Mouse (Mus musculus) lung, postnatal 0 days (tissue): ENCODE data around the gene Sorcs2. TPM values are rescaled to one million over a fixed set of nuclear protein-coding genes. Genes with fewer than 3 reads are reported as not detected.

Source experiments
- ATAC-seq: fragments of 200-750 bp; cut with Nextera tagmentation; 2 replicates; pipeline ENCODE4 v1.8.0; 2017; ENCODE audit warnings: moderate library complexity
- DNase-seq: peaks from one replicate; pipeline ENCODE4 v3.0.0-alpha.2; 2016; ENCODE audit warnings: low spot score
- H3K27ac ChIP-seq: fragments of 300-500 bp; sonication (generic); 2 replicates; pipeline ENCODE4 v1.5.1; 2014; ENCODE audit warnings: antibody characterized with exemption, mild to moderate bottlenecking, low read length, mixed read lengths
- H3K27me3 ChIP-seq: fragments of 300-500 bp; sonication (generic); replicated peaks from 2 replicates; pipeline ENCODE4 v1.6.1; 2014; ENCODE audit warnings: low read length, mixed read lengths; ENCODE audit not compliant: insufficient read depth
- H3K36me3 ChIP-seq: fragments of 300-500 bp; sonication (generic); 2 replicates; pipeline ENCODE4 v1.6.1; 2014; ENCODE audit warnings: low read length, mixed read lengths; ENCODE audit not compliant: insufficient read depth
- H3K4me1 ChIP-seq: fragments of 300-500 bp; sonication (generic); 2 replicates; pipeline ENCODE4 v1.6.1; 2014; ENCODE audit warnings: antibody characterized with exemption, low read depth, low read length, mixed read lengths; ENCODE audit not compliant: insufficient read depth
- H3K4me2 ChIP-seq: fragments of 300-500 bp; sonication (generic); replicated peaks from 2 replicates; pipeline ENCODE4 v1.6.1; 2014; ENCODE audit warnings: low read depth, mild to moderate bottlenecking, low read length, moderate library complexity, mixed read lengths
- H3K4me3 ChIP-seq: fragments of 300-500 bp; sonication (generic); 2 replicates; pipeline ENCODE4 v1.5.1; 2014; ENCODE audit warnings: low read depth, low read length
- H3K9ac ChIP-seq: fragments of 300-500 bp; sonication (generic); replicated peaks from 2 replicates; pipeline ENCODE4 v1.6.1; 2014; ENCODE audit warnings: low read depth, mild to moderate bottlenecking
- H3K9me3 ChIP-seq: fragments of 300-500 bp; sonication (generic); 2 replicates; pipeline ENCODE4 v1.6.1; 2016; ENCODE audit warnings: low read length, mixed read lengths
- CTCF ChIP-seq: IDR thresholded peaks from 2 replicates; pipeline ENCODE4 v1.5.1; 2016; ENCODE audit warnings: antibody characterized with exemption, mild to moderate bottlenecking
- EP300 ChIP-seq: IDR thresholded peaks from 2 replicates; pipeline ENCODE4 v1.6.1; 2016; ENCODE audit warnings: antibody characterized with exemption, mild to moderate bottlenecking, control low read depth
- WGBS: fragments of 180-500 bp; shearing (Covaris S2); extraction: QIAGEN DNeasy Blood & Tissue Kit; methylation state at CpG from one replicate; pipeline ENCODE4 v1.1.7; 2014; 5-methylcytosine and 5-hydroxymethylcytosine counted together
- polyA plus RNA-seq: library from polyadenylated mRNA; unstranded; fragments of >200 nt; fragmentation: Nextera tagmentation; extraction: Ambion mirVana; gene quantifications from 2 replicates; pipeline ENCODE4 v1.2.1, GENCODE M21; 2015

The Sorcs2 gene
- polyA plus RNA-seq, 1 experiment from 2014 or later: 9.4 TPM

- ATAC-seq: peak; percentile 14; the same call in 1 of the 2 replicates
- Histone ChIP-seq H3K27me3 (no peaks in the 10 kb centered on the region), H3K9me3 (no peaks in the 10 kb centered on the region), H3K36me3 (no peaks in the 10 kb centered on the region), H3K9ac (no peak overlapping the region), H3K4me3 (no peak overlapping the region), H3K27ac (no peak overlapping the region), H3K4me1 (no peaks in the 10 kb centered on the region), H3K4me2 (no peak overlapping the region)
- TF ChIP-seq EP300 (no peak), CTCF (no peak)
- 61% methylated on average over 4 of the region's 4 CpGs for WGBS
- DNase-seq: peak; percentile 25
These were observed 96.8 kb downstream of the Sorcs2 start for GRCm38 (mm10) chr5:36301166-36301565.

GRCm38 (mm10) chr5:36298049-36298448, 99.9 kb downstream of the Sorcs2 start:
- H3K36me3 ChIP-seq: no peaks in the 10 kb centered on the region
- no peaks in the 10 kb centered on the region for H3K27me3 ChIP-seq
- no peak overlapping the region for H3K4me2 ChIP-seq
- no peaks in the 10 kb centered on the region for H3K9me3 ChIP-seq
- WGBS: 51% methylated on average over 4 of the region's 4 CpGs
- no peak overlapping the region for H3K27ac ChIP-seq
- TF ChIP-seq EP300: no peak
- TF ChIP-seq CTCF: no peak
- H3K4me1 ChIP-seq: no peaks in the 10 kb centered on the region
- ATAC-seq (no peak), DNase-seq (peak; percentile 12)
- H3K4me3 ChIP-seq: no peak overlapping the region
- H3K9ac ChIP-seq: no peak overlapping the region

- ATAC-seq (0 out of 2 replicates have a peak, but pooled peaks have one; percentile 22), DNase-seq (peak; percentile 57)
- Histone ChIP-seq H3K9ac (no peak overlapping the region), H3K4me1 (no peaks in the 10 kb centered on the region), H3K36me3 (no peaks in the 10 kb centered on the region), H3K4me3 (no peak overlapping the region), H3K4me2 (no peak overlapping the region), H3K27me3 (no peaks in the 10 kb centered on the region), H3K9me3 (no peaks in the 10 kb centered on the region), H3K27ac (no peak overlapping the region)
- WGBS: 38% methylated on average over 4 of the region's 4 CpGs
- no peak for TF ChIP-seq CTCF
- TF ChIP-seq EP300: no peak
These were observed 100.7 kb downstream of the Sorcs2 start for GRCm38 (mm10) chr5:36297246-36297645.

GRCm38 (mm10) chr5:36293109-36293900, 104.6 kb downstream of the Sorcs2 start:
- Histone ChIP-seq H3K27ac (peak overlapping the region; percentile 32), H3K9me3 (no peaks in the 10 kb centered on the region), H3K9ac (no peak overlapping the region), H3K4me2 (no peak overlapping the region), H3K36me3 (no peaks in the 10 kb centered on the region), H3K4me1 (no peaks in the 10 kb centered on the region), H3K27me3 (no peaks in the 10 kb centered on the region), H3K4me3 (no peak overlapping the region)
- TF ChIP-seq CTCF (no peak), EP300 (no peak)
- ATAC-seq (peak; percentile 80), DNase-seq (peak; percentile 74)
- 39% methylated on average over 11 of the region's 11 CpGs for WGBS

GRCm38 (mm10) chr5:36292321-36292720, 105.6 kb downstream of the Sorcs2 start:
- TF ChIP-seq CTCF (no peak), EP300 (no peak)
- Histone ChIP-seq H3K27me3 (no peaks in the 10 kb centered on the region), H3K27ac (no peak overlapping the region), H3K9ac (no peak overlapping the region), H3K4me3 (no peak overlapping the region), H3K4me1 (no peaks in the 10 kb centered on the region), H3K9me3 (no peaks in the 10 kb centered on the region), H3K4me2 (no peak overlapping the region), H3K36me3 (no peaks in the 10 kb centered on the region)
- WGBS: 67% methylated on average over 9 of the region's 9 CpGs
- DNase-seq (peak; percentile 27), ATAC-seq (no peak)

GRCm38 (mm10) chr5:36291191-36291590, 106.7 kb downstream of the Sorcs2 start:
- no peak for ATAC-seq

More at GRCm38 (mm10) chr5:36291191-36291590, 106.7 kb downstream of the Sorcs2 start:
- Histone ChIP-seq H3K27ac (no peak overlapping the region), H3K4me3 (no peak overlapping the region), H3K4me1 (no peaks in the 10 kb centered on the region), H3K27me3 (no peaks in the 10 kb centered on the region), H3K4me2 (no peak overlapping the region), H3K36me3 (no peaks in the 10 kb centered on the region), H3K9ac (no peak overlapping the region), H3K9me3 (no peaks in the 10 kb centered on the region)
- TF ChIP-seq CTCF (peak; percentile 65), EP300 (no peak)
- 42% methylated on average over 5 of the region's 5 CpGs for WGBS
- DNase-seq: peak; percentile 17
